Mouse (Mus musculus): ENCODE measurements around the gene Lgr6.
"Not testable (repeated sequence)": the region's sequence is repeated elsewhere in the genome, so short reads cannot be mapped to it uniquely, and the experiment has no call there.

Gene Lgr6

DNA sequence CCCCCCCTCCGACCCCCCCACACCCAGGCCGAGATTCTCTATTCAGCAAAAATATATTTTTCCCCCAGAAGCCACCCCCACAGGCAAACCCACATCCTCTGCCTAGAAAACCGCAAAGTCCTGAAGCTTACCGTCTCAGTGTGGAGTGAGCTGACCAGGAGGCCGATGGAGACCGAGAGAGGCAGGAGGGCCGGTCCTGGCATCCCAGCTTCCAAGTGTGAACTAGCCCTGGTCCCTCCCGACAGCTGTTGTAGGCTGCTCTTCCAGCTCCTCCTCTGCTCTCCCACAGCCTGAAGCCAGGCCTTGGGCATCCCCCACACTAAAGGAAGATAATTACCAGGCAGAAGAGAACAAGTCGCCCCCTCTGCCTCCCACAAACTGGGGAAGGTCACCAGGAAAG is 23.9 kb upstream of the Lgr6 start:
- DNase-seq (ENCODE audit: low read depth, low spot score), result no peak

GRCm38 (mm10) chr1:135128011-135128441 is 22.9 kb upstream of the Lgr6 start:
- no peak for DNase-seq (ENCODE audit: low read depth, low spot score)

- no peak for DNase-seq (ENCODE audit: low read depth, low spot score)
These were observed 21.5 kb upstream of the Lgr6 start for GRCm38 (mm10) chr1:135126443-135127027.

GRCm38 (mm10) chr1:135125990-135126389 is 20.9 kb upstream of the Lgr6 start:
- DNase-seq (ENCODE audit: low read depth, low spot score), result peak; percentile 24

- DNase-seq (ENCODE audit: low read depth, low spot score), result no peak
These were observed 19.7 kb upstream of the Lgr6 start for GRCm38 (mm10) chr1:135124573-135125363.

DNA sequence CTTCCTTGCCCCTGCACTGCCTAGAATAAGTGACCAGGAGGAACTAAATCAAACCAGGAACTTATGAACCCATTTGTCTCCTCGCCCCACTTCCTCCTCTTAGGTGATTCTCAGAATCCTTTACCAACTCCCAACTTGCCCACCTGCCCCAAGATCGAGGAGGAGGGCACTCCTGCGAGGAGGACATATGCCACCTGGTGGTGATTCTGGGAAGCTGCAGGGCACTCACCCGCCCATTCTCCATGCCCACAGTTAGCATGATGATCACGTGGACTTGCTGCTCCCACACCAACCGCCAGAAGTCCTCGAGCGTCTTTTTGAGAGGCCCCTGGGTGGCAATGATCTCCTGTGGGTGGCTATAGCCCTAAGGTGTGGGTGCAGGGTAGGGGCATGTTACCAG is 7.6 kb upstream of the Lgr6 start:
- peak; percentile 24 for DNase-seq (ENCODE audit: low read depth, low spot score)

GRCm38 (mm10) chr1:135111271-135111670 is 6.2 kb upstream of the Lgr6 start:
- DNase-seq (ENCODE audit: low read depth, low spot score), result not testable (repeated sequence)

DNA sequence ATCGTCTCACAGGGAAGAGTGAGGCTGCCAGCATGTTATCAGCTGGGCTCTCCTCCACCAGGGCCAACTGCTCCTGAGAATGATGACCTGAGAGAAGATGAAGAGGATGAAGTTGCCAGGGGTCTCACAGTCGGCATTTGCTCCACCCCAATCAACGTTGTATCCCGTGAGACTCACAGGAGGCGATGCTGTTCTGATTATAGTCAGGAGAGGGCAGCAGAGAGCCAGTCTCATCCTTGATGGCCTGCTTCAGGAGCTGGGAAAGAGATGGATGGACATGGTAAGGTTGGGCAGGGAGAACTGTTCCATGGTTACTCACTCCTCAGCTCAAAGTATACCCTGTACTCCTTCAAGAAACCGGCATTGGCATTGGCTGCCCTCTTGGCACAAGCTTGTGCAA is 5.0 kb upstream of the Lgr6 start:
- peak; percentile 53 for DNase-seq (ENCODE audit: low read depth, low spot score)

- peak; percentile 41 for DNase-seq (ENCODE audit: low read depth, low spot score)
These were observed 3.5 kb upstream of the Lgr6 start for GRCm38 (mm10) chr1:135108611-135109010.

GRCm38 (mm10) chr1:135105951-135106350 is 875 bp upstream of the Lgr6 start:
- peak; percentile 54 for DNase-seq (ENCODE audit: low read depth, low spot score)

DNA sequence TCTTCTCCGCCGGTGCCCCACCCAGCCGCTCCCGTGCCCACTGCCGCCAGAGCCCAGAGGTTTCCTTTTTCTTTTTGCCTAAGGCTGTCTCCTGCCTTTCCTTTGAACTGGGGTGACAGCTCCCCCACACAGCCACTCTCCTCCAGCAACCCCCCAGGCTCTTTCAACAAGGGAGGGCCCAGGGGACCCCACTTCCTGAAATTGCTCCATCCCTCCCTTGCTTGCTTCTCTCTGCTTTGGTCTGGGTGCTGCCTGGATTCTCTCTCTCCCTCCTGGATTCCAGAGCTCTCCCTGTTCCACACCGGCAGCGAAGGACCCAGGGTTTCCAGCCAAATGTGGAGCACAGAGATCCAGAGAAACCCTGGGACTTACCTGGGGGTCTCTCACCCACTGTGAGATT is 4.7 kb downstream of the Lgr6 start:
- no peak for DNase-seq (ENCODE audit: low read depth, low spot score)

DNA sequence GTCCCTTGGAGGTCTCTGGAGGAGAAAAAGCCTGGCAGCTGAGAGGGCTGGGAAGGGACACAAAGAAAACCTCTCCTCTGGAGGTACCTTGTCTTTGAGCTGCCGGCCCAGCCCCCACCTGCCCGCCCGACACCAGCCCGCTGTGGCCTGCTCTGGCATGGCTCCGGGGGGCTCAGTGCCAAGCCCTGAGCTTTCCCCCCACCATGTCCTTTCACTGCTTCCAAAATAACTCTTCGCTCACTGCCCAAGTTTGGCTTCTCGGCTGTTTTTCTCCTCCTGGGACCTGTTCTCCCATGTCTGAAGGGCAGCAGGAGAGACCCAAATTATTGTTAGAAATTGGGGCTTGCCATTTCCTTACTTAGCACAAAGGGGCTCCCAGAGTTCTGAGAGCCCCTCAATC is 6.6 kb downstream of the Lgr6 start:
- DNase-seq (ENCODE audit: low read depth, low spot score), result no peak

GRCm38 (mm10) chr1:135097441-135097840 is 7.6 kb downstream of the Lgr6 start:
- DNase-seq (ENCODE audit: low read depth, low spot score), result no peak

- no peak for DNase-seq (ENCODE audit: low read depth, low spot score)
These were observed 8.8 kb downstream of the Lgr6 start for GRCm38 (mm10) chr1:135096312-135096711.

DNA sequence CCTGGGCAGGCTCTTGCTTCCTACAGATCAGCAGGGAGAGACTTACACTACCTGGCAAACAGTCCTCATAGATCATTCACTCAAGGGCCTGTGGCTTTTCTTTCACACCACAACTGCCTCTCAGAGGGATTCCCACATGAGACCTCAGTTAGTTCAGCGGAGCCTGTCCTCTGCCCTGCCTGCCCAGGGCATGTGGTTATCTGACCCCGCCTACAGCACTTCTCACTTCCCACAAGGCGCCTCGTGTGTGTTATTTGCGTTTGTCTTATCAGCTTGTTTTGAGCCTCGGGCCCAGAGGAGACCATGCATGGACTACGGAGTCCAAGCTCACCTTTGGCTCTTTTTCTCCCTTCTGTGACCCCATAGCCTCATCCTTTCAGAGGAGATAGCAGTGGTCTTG is 9.9 kb downstream of the Lgr6 start:
- DNase-seq (ENCODE audit: low read depth, low spot score), result no peak

- no peak for DNase-seq (ENCODE audit: low read depth, low spot score)
These were observed 10.4 kb downstream of the Lgr6 start for GRCm38 (mm10) chr1:135094723-135095122.

GRCm38 (mm10) chr1:135090914-135091313 is 14.2 kb downstream of the Lgr6 start:
- DNase-seq (ENCODE audit: low read depth, low spot score), result no peak

DNA sequence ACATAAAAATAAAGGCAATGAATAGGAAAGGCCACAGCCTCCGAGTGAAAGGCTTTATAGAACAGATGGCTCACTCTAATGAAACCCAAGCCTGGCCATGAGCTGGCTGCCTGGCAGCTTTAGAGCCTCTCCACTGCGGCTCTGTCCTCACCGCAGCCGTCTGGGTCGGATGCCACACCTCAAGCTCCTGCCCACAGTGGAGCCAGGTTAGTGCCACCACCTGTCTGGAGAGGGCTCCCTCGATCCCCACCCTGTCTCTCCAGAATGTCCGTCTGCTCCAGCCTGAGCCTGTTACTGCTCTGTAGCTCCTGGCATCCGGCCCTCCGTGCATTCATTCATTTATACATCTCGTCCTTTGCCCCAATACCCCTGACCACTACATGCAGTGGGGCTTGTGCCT is 15.4 kb downstream of the Lgr6 start:
- no peak for DNase-seq (ENCODE audit: low read depth, low spot score)

DNA sequence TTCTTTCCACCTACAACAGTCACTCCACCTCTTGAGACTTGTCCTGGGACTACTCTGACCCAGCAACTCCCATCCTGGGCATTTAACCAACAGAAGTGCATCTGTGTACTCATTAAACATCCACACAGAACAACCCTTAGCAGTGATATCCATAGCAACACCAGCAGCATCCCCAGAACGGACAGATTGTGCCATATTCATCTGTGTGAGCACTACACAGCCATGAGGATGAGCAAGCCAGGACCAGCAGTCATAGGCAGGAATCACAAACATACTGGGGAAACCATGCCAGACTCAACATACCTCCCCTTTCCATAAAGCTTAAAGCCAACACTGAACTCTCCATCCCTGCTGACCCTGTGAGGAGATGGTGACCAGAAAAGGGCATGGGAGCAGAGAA is 17.7 kb downstream of the Lgr6 start:
- DNase-seq (ENCODE audit: low read depth, low spot score), result no peak

- no peak for DNase-seq (ENCODE audit: low read depth, low spot score)
These were observed 19.1 kb downstream of the Lgr6 start for GRCm38 (mm10) chr1:135086015-135086414.

- DNase-seq (ENCODE audit: low read depth, low spot score), result no peak
These were observed 19.7 kb downstream of the Lgr6 start for GRCm38 (mm10) chr1:135085296-135085871.

- no peak for DNase-seq (ENCODE audit: low read depth, low spot score)
These were observed 21.6 kb downstream of the Lgr6 start for GRCm38 (mm10) chr1:135083465-135083864.

DNA sequence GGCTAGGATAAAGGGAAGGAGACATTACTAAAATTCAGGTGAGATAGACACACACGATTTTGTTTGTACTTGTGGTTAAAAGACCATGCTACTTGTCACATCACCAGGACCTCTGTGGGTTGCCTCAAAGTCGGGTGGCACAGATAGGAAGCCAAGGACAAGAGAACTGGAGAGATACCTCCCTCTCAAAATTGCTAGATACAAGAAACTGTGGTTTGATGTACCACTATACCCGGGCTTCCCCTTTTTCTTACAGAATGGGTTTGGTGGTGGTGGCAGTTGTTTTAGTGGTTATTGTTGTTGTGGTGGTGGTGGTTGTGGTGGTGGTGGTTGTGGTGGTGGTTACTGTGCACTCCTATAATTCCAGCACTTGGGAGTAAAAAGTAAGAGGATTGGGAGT is 22.8 kb downstream of the Lgr6 start:
- DNase-seq (ENCODE audit: low read depth, low spot score), result no peak

All from retina, postnatal 7 days (tissue).